Mouse (Mus musculus): ENCODE measurements around the gene C530008M17Rik. TPM values are rescaled to one million over a fixed set of nuclear protein-coding genes. Genes with fewer than 3 reads are reported as not detected.
A peak's percentile ranks its signal among the peaks of the same experiment; 100 is the strongest.

Gene C530008M17Rik
- total and polyA plus RNA-seq, 3 experiments: 3.2 to 10.6 TPM; not detected in 1

GRCm38 (mm10) chr5:76851316-76851715, 195.0 kb downstream of the C530008M17Rik start:
- Histone ChIP-seq H3K9me3 (replicated peaks; ENCODE audit: insufficient read depth, low read length) (no peaks in the 10 kb centered on the region), H3K4me1 (ENCODE audit: control insufficient read depth in 1 of 2, insufficient read depth in 2 of 2, low read length in 2 of 2) (no peaks in the 10 kb centered on the region), H3K36me3 (ENCODE audit: control insufficient read depth in 1 of 2, insufficient read depth in 2 of 2, low read length in 2 of 2) (no peaks in the 10 kb centered on the region), H3K27me3 (ENCODE audit: control insufficient read depth in 1 of 2, insufficient read depth in 2 of 2, low read length in 2 of 2) (no peaks in the 10 kb centered on the region), H3K27ac (ENCODE audit: control insufficient read depth, low read depth, low read length) (no peak overlapping the region), H3K4me3 (ENCODE audit: control insufficient read depth in 1 of 2, insufficient read depth in 1 of 2, low read depth in 2 of 2, low read length in 2 of 2) (no peak overlapping the region), H3K9ac (ENCODE audit: control insufficient read depth, low read depth, low read length, poor library complexity, severe bottlenecking) (no peak overlapping the region), H3K79me2 (ENCODE audit: control insufficient read depth, insufficient read depth, low read length, poor library complexity) (no peaks in the 10 kb centered on the region)
- no peak for TF ChIP-seq UBTF (IDR thresholded peaks at IDR 0.05; ENCODE audit: borderline replicate concordance, insufficient read depth, low read depth, low read length)
- no peak for TF ChIP-seq NELFE (IDR thresholded peaks at IDR 0.05; ENCODE audit: low read depth, low read length)
- no peak for TF ChIP-seq E2F4 (IDR thresholded peaks at IDR 0.05; ENCODE audit: borderline replicate concordance, low read depth, low read length)
- no peak for TF ChIP-seq USF1 (IDR thresholded peaks at IDR 0.05; ENCODE audit: low read depth, low read length)
- no peak for TF ChIP-seq ZC3H11A (IDR thresholded peaks at IDR 0.05; ENCODE audit: low read depth, low read length)
- no peak for TF ChIP-seq RCOR1 (IDR thresholded peaks at IDR 0.05; ENCODE audit: low read depth, low read length)
- TF ChIP-seq USF2 (IDR thresholded peaks at IDR 0.05; ENCODE audit: borderline replicate concordance in 1 of 2, insufficient read depth in 1 of 2, low read depth in 1 of 2, low read length in 2 of 2): no peak
- TF ChIP-seq MAX (IDR thresholded peaks at IDR 0.05; ENCODE audit: low read length): no peak
- DNase-seq (ENCODE audit: low read depth, low spot score): peak; percentile 31

GRCm38 (mm10) chr5:76853549-76853948, 197.2 kb downstream of the C530008M17Rik start:
- Histone ChIP-seq H3K36me3 (ENCODE audit: control insufficient read depth in 1 of 2, insufficient read depth in 2 of 2, low read length in 2 of 2) (no peaks in the 10 kb centered on the region), H3K27me3 (ENCODE audit: control insufficient read depth in 1 of 2, insufficient read depth in 2 of 2, low read length in 2 of 2) (no peaks in the 10 kb centered on the region), H3K4me3 (ENCODE audit: control insufficient read depth in 1 of 2, insufficient read depth in 1 of 2, low read depth in 2 of 2, low read length in 2 of 2) (peak overlapping the region in 1 of 2 experiments; percentile 8; a peak in 1 of 4 replicates), H3K4me1 (ENCODE audit: control insufficient read depth in 1 of 2, insufficient read depth in 2 of 2, low read length in 2 of 2) (no peaks in the 10 kb centered on the region), H3K9ac (ENCODE audit: control insufficient read depth, low read depth, low read length, poor library complexity, severe bottlenecking) (peak overlapping the region; percentile 16; the same call in 1 of the 2 replicates), H3K79me2 (ENCODE audit: control insufficient read depth, insufficient read depth, low read length, poor library complexity) (no peaks in the 10 kb centered on the region), H3K27ac (ENCODE audit: control insufficient read depth, low read depth, low read length) (no peak overlapping the region), H3K9me3 (replicated peaks; ENCODE audit: insufficient read depth, low read length) (no peaks in the 10 kb centered on the region)
- TF ChIP-seq ZNF384 (IDR thresholded peaks at IDR 0.05; ENCODE audit: low read depth, low read length) (no peak), CTCF (IDR thresholded peaks at IDR 0.05 in 2 of 3, conservative IDR thresholded peaks at IDR 0.05 in 1 of 3; ENCODE audit: control insufficient read depth in 1 of 3, insufficient read depth in 1 of 3, low read depth in 2 of 3, low read length in 3 of 3, poor library complexity in 1 of 3, severe bottlenecking in 1 of 3) (peak; percentile 87 to 100 (median 99)), KAT2A (conservative IDR thresholded peaks at IDR 0.05; ENCODE audit: low read depth, low read length) (no peak), BHLHE40 (IDR thresholded peaks at IDR 0.05; ENCODE audit: borderline replicate concordance, low read depth, low read length) (peak; percentile 20; the same call in 1 of the 2 replicates), RAD21 (IDR thresholded peaks at IDR 0.05; ENCODE audit: low read depth, low read length) (peak; percentile 92), GABPA (IDR thresholded peaks at IDR 0.05; ENCODE audit: low read depth, low read length) (no peak), UBTF (IDR thresholded peaks at IDR 0.05; ENCODE audit: borderline replicate concordance, insufficient read depth, low read depth, low read length) (no peak), MAZ (IDR thresholded peaks at IDR 0.05; ENCODE audit: low read depth, low read length) (no peak), HCFC1 (IDR thresholded peaks at IDR 0.05; ENCODE audit: low read depth, low read length) (no peak), ZC3H11A (IDR thresholded peaks at IDR 0.05; ENCODE audit: low read depth, low read length) (peak; percentile 83), SIN3A (IDR thresholded peaks at IDR 0.05; ENCODE audit: low read length) (no peak), POLR2AphosphoS5 (IDR thresholded peaks at IDR 0.05; ENCODE audit: borderline replicate concordance, low read depth, low read length) (no peak), POLR2A (IDR thresholded peaks at IDR 0.05; ENCODE audit: control insufficient read depth in 1 of 2, insufficient read depth in 1 of 2, low read depth in 1 of 2, low read length in 2 of 2, poor library complexity in 1 of 2) (no peak), MYC (IDR thresholded peaks at IDR 0.05; ENCODE audit: low read depth, low read length) (no peak), RCOR1 (IDR thresholded peaks at IDR 0.05; ENCODE audit: low read depth, low read length) (no peak), TCF12 (IDR thresholded peaks at IDR 0.05; ENCODE audit: low read depth, low read length) (no peak), POLR2AphosphoS2 (IDR thresholded peaks at IDR 0.05; ENCODE audit: low read length) (no peak), MAX (IDR thresholded peaks at IDR 0.05; ENCODE audit: low read length) (no peak), ETS1 (IDR thresholded peaks at IDR 0.05; ENCODE audit: low read depth, low read length) (no peak), USF1 (IDR thresholded peaks at IDR 0.05; ENCODE audit: low read depth, low read length) (no peak), SMC3 (IDR thresholded peaks at IDR 0.05; ENCODE audit: low read depth, low read length) (peak; percentile 94)
- DNase-seq (ENCODE audit: low read depth, low spot score): peak; percentile 90
